Mouse (Mus musculus) liver, postnatal 0 days (tissue): ENCODE results near the gene Map1b. TPM values are rescaled to one million over a fixed set of nuclear protein-coding genes. Genes with fewer than 3 reads are reported as not detected.
A peak's percentile ranks its signal among the peaks of the same experiment; 100 is the strongest.

ENCODE experiments used
- ATAC-seq: fragments of 200-750 bp; cut with Nextera tagmentation; 2 replicates; pipeline ENCODE4 v1.8.0; 2017; ENCODE audit warnings: mild to moderate bottlenecking, moderate library complexity
- DNase-seq: peaks from one replicate; pipeline ENCODE4 v3.0.0-alpha.2; 2016
- H3K27ac ChIP-seq: fragments of 300-500 bp; sonication (generic); 2 replicates; pipeline ENCODE4 v1.5.1; 2014; ENCODE audit warnings: antibody characterized with exemption, moderate library complexity, mild to moderate bottlenecking, low read depth
- H3K27me3 ChIP-seq: fragments of 300-500 bp; sonication (generic); 2 replicates; pipeline ENCODE4 v1.6.1; 2014; ENCODE audit warnings: low read length, control low read depth, mixed read lengths; ENCODE audit not compliant: insufficient read depth
- H3K36me3 ChIP-seq: fragments of 300-500 bp; sonication (generic); replicated peaks from 2 replicates; pipeline ENCODE4 v1.6.1; 2014; ENCODE audit warnings: mild to moderate bottlenecking, control low read depth, low read length, moderate library complexity, mixed read lengths; ENCODE audit not compliant: insufficient read depth
- H3K4me1 ChIP-seq: fragments of 300-500 bp; sonication (generic); 2 replicates; pipeline ENCODE4 v1.6.1; 2014; ENCODE audit warnings: antibody characterized with exemption, mild to moderate bottlenecking, control low read depth; ENCODE audit not compliant: insufficient read depth
- H3K4me2 ChIP-seq: fragments of 300-500 bp; sonication (generic); 2 replicates; pipeline ENCODE4 v1.6.1; 2014; ENCODE audit warnings: low read depth, mild to moderate bottlenecking, low read length, moderate library complexity, mixed read lengths
- H3K4me3 ChIP-seq: fragments of 300-500 bp; sonication (generic); 2 replicates; pipeline ENCODE4 v1.5.1; 2014; ENCODE audit warnings: low read depth, low read length
- H3K9ac ChIP-seq: fragments of 300-500 bp; sonication (generic); replicated peaks from 2 replicates; pipeline ENCODE4 v1.6.1; 2014; ENCODE audit warnings: mild to moderate bottlenecking, moderate library complexity
- H3K9me3 ChIP-seq: fragments of 300-500 bp; sonication (generic); 2 replicates; pipeline ENCODE4 v1.6.1; 2016; ENCODE audit warnings: mild to moderate bottlenecking, control low read depth, low read length, mixed read lengths
- CTCF ChIP-seq: sonication (generic); IDR thresholded peaks from 2 replicates; pipeline ENCODE4 v1.5.1; 2016; ENCODE audit warnings: antibody characterized with exemption, low read depth
- EP300 ChIP-seq: IDR thresholded peaks from 2 replicates; pipeline ENCODE4 v1.6.1; 2016; ENCODE audit warnings: antibody characterized with exemption, low read depth, mild to moderate bottlenecking
- WGBS: fragments of 180-500 bp; shearing (Covaris S2); extraction: QIAGEN DNeasy Blood & Tissue Kit; methylation state at CpG from one replicate; pipeline ENCODE4 v1.1.7; 2014; ENCODE audit not compliant: insufficient replicate concordance; 5-methylcytosine and 5-hydroxymethylcytosine counted together
- polyA plus RNA-seq: library from polyadenylated mRNA; unstranded; fragments of >200 nt; fragmentation: Nextera tagmentation; extraction: Ambion mirVana; gene quantifications from 2 replicates; pipeline ENCODE4 v1.2.1, GENCODE M21; 2015

Gene Map1b
- polyA plus RNA-seq, 1 experiment from 2014 or later, result 1.2 TPM

- peak overlapping the region; percentile 17; the same call in 1 of the 2 replicates for H3K9ac ChIP-seq
- no peaks in the 10 kb centered on the region for H3K9me3 ChIP-seq
- H3K4me3 ChIP-seq, result peak overlapping the region; percentile 47
- H3K4me2 ChIP-seq, result peak overlapping the region; percentile 73
- ATAC-seq, result no peak
- H3K27me3 ChIP-seq, result peaks cover 41% of the 10 kb centered on the region
- no peak for DNase-seq
- TF ChIP-seq CTCF (no peak), EP300 (no peak)
- H3K27ac ChIP-seq, result no peak overlapping the region
- H3K4me1 ChIP-seq, result peaks cover 7% of the 10 kb centered on the region; the same call in 1 of the 2 replicates
- WGBS, result under 1% methylated on average over 39 of the region's 44 CpGs
- H3K36me3 ChIP-seq, result no peaks in the 10 kb centered on the region
Measured at GRCm38 (mm10) chr13:99515736-99516447, 448 bp downstream of the Map1b start.

- H3K27ac ChIP-seq, result no peak overlapping the region
- H3K4me1 ChIP-seq, result peaks cover 7% of the 10 kb centered on the region; the same call in 1 of the 2 replicates
- WGBS, result 3% methylated on average over 48 of the region's 48 CpGs
- H3K9me3 ChIP-seq, result no peaks in the 10 kb centered on the region
- peak; percentile 33 for ATAC-seq
- no peaks in the 10 kb centered on the region for H3K36me3 ChIP-seq
- H3K9ac ChIP-seq, result no peak overlapping the region
- DNase-seq, result peak; percentile 42
- peak overlapping the region; percentile 73 for H3K4me2 ChIP-seq
- H3K27me3 ChIP-seq, result peaks cover 41% of the 10 kb centered on the region
- no peak for TF ChIP-seq EP300
- TF ChIP-seq CTCF, result no peak
- H3K4me3 ChIP-seq, result peak overlapping the region; percentile 47
Measured at GRCm38 (mm10) chr13:99514917-99515591, 1.3 kb downstream of the Map1b start.

GRCm38 (mm10) chr13:99513990-99514389 is 2.4 kb downstream of the Map1b start:
- H3K9me3 ChIP-seq, result no peaks in the 10 kb centered on the region
- H3K4me1 ChIP-seq, result peaks cover 7% of the 10 kb centered on the region; the same call in 1 of the 2 replicates
- no peaks in the 10 kb centered on the region for H3K36me3 ChIP-seq
- no peak overlapping the region for H3K27ac ChIP-seq
- H3K9ac ChIP-seq, result no peak overlapping the region
- TF ChIP-seq EP300 (no peak), CTCF (no peak)
- no peak overlapping the region for H3K4me3 ChIP-seq
- ATAC-seq (no peak), DNase-seq (no peak)
- H3K4me2 ChIP-seq, result no peak overlapping the region
- H3K27me3 ChIP-seq, result peaks cover 41% of the 10 kb centered on the region
- WGBS, result 41% methylated on average over 10 of the region's 10 CpGs

DNA sequence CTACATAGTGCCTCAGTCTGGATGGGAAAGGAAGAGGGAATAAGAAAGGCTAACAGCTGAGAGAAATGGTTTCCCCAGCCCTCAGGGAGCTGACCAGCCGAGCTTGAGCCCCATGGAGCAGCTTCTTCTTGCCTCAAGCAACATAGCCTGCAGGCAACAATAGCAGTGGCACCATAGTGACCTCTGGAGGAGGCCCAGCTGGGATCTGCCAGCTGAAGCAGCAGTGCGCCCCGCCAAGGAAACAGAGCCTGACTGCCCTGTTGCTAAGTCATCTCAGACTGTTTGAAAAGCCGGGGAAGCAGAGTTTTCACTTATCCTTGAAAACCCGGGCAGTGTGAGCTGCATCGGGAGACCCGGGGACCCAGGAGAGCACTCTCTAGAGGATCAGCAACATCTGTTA is 3.2 kb downstream of the Map1b start:
- Histone ChIP-seq H3K4me2 (no peak overlapping the region), H3K9me3 (no peaks in the 10 kb centered on the region), H3K36me3 (no peaks in the 10 kb centered on the region), H3K4me3 (no peak overlapping the region), H3K27ac (no peak overlapping the region), H3K9ac (no peak overlapping the region), H3K27me3 (peaks cover 41% of the 10 kb centered on the region), H3K4me1 (peaks cover 7% of the 10 kb centered on the region; the same call in 1 of the 2 replicates)
- peak; percentile 38 for TF ChIP-seq CTCF
- no peak for TF ChIP-seq EP300
- no peak for ATAC-seq
- 14% methylated on average over 7 of the region's 7 CpGs for WGBS
- no peak for DNase-seq

DNA sequence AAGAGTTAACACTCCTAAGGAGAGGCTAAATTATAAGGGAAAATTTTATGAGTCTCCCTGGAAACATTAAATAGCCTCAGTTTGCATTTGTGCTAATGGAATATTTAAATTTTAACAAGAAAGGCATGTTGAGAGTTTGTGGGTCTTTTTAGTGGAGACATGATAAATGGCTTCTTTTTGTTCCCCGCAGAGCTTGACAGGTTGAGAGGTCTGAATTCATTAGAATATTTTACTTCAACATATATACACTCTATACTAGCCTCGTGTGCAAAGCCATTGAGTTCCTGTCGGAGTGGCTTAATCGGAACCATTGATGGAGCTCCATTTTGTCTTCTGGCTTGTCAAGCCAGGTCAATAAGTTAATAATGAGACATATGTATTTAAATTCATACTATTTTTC is 6.4 kb downstream of the Map1b start:
- DNase-seq (no peak), ATAC-seq (no peak)
- Histone ChIP-seq H3K4me1 (no peaks in the 10 kb centered on the region), H3K9me3 (no peaks in the 10 kb centered on the region), H3K4me2 (no peak overlapping the region), H3K4me3 (no peak overlapping the region), H3K27ac (no peak overlapping the region), H3K27me3 (peaks cover 18% of the 10 kb centered on the region), H3K36me3 (no peaks in the 10 kb centered on the region), H3K9ac (no peak overlapping the region)
- TF ChIP-seq EP300 (no peak), CTCF (no peak)
- WGBS, result 76% methylated on average over 4 of the region's 4 CpGs

- H3K9ac ChIP-seq, result no peak overlapping the region
- no peaks in the 10 kb centered on the region for H3K36me3 ChIP-seq
- no peaks in the 10 kb centered on the region for H3K4me1 ChIP-seq
- 58% methylated on average over 2 of the region's 2 CpGs for WGBS
- no peak overlapping the region for H3K4me2 ChIP-seq
- no peak overlapping the region for H3K4me3 ChIP-seq
- no peak for DNase-seq
- H3K27ac ChIP-seq, result no peak overlapping the region
- no peak for ATAC-seq
- no peaks in the 10 kb centered on the region for H3K27me3 ChIP-seq
- no peak for TF ChIP-seq EP300
- TF ChIP-seq CTCF, result no peak
- H3K9me3 ChIP-seq, result no peaks in the 10 kb centered on the region
Measured at GRCm38 (mm10) chr13:99506580-99506962, 9.8 kb downstream of the Map1b start.
